Mouse (Mus musculus) intestine, embryonic 15.5 days (tissue): Measurements from ENCODE around the gene Apom. TPM values are rescaled to one million over a fixed set of nuclear protein-coding genes. Genes with fewer than 3 reads are reported as not detected.

Experiments
- ATAC-seq: fragments of 200-750 bp; cut with Nextera tagmentation; 2 replicates; pipeline ENCODE4 v1.8.0; 2017; ENCODE audit warnings: moderate TSS enrichment, moderate library complexity
- H3K27ac ChIP-seq: fragments of 300-500 bp; sonication (generic); 2 replicates; pipeline ENCODE4 v1.5.1; 2015; ENCODE audit warnings: mild to moderate bottlenecking, inconsistent platforms
- H3K27me3 ChIP-seq: fragments of 300-500 bp; sonication (generic); replicated peaks from 2 replicates; pipeline ENCODE4 v1.6.1; 2015; ENCODE audit warnings: inconsistent platforms
- H3K36me3 ChIP-seq: fragments of 300-500 bp; sonication (generic); 2 replicates; pipeline ENCODE4 v1.6.1; 2015; ENCODE audit warnings: inconsistent platforms
- H3K4me1 ChIP-seq: fragments of 300-500 bp; sonication (generic); replicated peaks from 2 replicates; pipeline ENCODE4 v1.6.1; 2015; ENCODE audit warnings: inconsistent platforms
- H3K4me2 ChIP-seq: fragments of 300-500 bp; sonication (generic); replicated peaks from 2 replicates; pipeline ENCODE4 v1.6.1; 2015; ENCODE audit warnings: mild to moderate bottlenecking, inconsistent platforms
- H3K4me3 ChIP-seq: fragments of 300-500 bp; sonication (generic); replicated peaks from 2 replicates; pipeline ENCODE4 v1.5.1; 2015; ENCODE audit warnings: inconsistent platforms
- H3K9ac ChIP-seq: fragments of 300-500 bp; sonication (generic); 2 replicates; pipeline ENCODE4 v1.6.1; 2015; ENCODE audit warnings: inconsistent platforms
- H3K9me3 ChIP-seq: fragments of 300-500 bp; sonication (generic); 2 replicates; pipeline ENCODE4 v1.6.1; 2016; ENCODE audit warnings: inconsistent platforms
- WGBS: fragments of 180-500 bp; shearing (Covaris S2); methylation state at CpG from one replicate; pipeline ENCODE4 v1.1.7; 2015; 5-methylcytosine and 5-hydroxymethylcytosine counted together
- polyA plus RNA-seq: library from polyadenylated mRNA; unstranded; fragments of >200 nt; fragmentation: Nextera tagmentation; extraction: Ambion mirVana; gene quantifications from 2 replicates; pipeline ENCODE4 v1.2.1, GENCODE M21; 2015

The Apom gene
- polyA plus RNA-seq, 1 experiment from 2014 or later = 10.4 TPM

DNA sequence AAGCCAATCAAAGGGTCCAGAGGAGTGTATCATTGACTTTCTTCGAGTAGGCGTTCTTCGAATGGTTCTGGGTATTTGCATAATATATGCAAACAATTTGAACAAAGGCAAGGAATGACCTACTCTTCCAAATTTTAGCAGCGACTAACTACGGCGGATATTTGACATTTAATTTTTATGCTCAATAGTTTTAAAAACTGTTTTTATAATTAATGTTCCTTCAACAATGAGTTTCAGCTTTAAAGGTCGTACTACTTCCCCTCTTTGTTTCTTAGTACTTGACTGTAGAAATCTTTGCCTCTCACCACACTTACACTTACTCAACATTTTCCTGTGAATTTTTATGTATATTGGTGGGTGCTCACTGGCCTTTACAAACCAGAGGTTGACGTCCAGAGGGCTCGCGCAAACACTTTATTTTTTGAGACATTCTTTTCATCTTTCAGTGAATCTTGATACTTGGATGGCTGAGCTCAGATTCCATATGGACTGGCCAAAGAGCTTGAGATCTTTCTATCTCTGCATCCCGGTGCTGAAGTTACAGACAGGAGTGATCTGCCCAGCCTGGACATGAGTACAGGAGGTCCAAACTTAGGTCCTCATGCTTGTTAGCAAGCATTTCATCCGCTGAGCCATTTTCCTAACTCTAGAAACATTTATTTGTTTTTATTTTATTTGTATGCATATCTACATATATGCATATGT, 33.8 kb upstream of the Apom start:
- peaks cover 15% of the 10 kb centered on the region for H3K36me3 ChIP-seq
- peak overlapping the region; percentile 3; the same call in 1 of the 2 replicates for H3K9ac ChIP-seq
- H3K4me1 ChIP-seq = peaks cover 18% of the 10 kb centered on the region
- ATAC-seq = no peak; the same call in 1 of the 2 replicates
- WGBS = 16% methylated on average over 12 of the region's 12 CpGs
- peak overlapping the region; percentile 100 for H3K4me3 ChIP-seq
- no peaks in the 10 kb centered on the region for H3K27me3 ChIP-seq
- H3K27ac ChIP-seq = peak overlapping the region; percentile 98
- H3K4me2 ChIP-seq = peak overlapping the region; percentile 50
- no peaks in the 10 kb centered on the region for H3K9me3 ChIP-seq

DNA sequence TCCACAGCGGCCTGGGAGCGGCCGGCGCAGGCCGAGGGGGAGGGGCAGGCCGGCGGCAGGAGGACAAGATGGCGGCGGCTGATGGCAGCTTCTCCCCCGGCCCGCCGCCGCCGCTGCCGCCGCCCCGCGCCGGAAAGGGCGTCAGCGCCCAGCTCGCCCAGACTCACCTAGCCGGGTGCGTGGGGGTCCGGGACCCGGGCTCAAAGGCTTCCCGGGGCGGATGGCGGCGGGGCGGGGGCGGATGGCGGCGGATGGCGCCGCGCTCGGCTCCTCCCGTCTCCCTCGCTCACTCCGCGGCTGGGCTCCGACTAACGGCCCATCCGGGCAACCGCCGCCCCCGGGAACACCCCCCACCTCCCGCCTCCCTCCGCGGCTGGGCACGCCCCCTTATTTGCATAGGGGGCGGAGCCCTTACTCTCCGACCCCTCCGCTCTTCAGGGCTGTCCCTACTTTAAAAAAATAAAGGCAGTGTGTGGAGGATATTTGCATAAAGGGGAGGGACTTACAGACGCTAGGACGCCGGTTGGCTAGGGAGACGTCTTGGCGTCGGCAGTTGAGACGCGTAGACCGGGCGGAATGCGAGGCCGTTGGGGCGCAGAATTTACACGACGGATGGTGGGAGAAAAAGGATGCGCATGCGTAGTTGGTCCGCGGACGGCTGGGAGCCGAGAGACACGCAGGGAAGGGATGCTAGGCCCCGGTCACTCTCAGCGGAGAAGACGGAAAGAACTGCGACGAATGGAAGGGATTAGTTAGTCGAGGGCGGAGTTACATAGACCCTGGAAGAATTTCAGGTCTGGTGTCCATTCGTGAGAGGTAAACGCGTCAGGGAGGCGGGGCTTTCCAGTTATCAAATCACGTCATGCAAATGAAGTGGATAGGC, 33.0 kb upstream of the Apom start, which contains the start of gene Prrc2a:
Prrc2a (minus strand) TSS at position 330 of the 883 bp plus-strand sequence.
- peak within 1 kb of the TSS; percentile 100 for H3K9ac ChIP-seq
- peak within 1 kb of the TSS; percentile 100 for H3K4me3 ChIP-seq
- H3K27ac ChIP-seq = peak within 1 kb of the TSS; percentile 98
- H3K4me1 ChIP-seq = peaks cover 18% of the 10 kb centered on the region
- WGBS = under 1% methylated on average over 68 of the region's 89 CpGs
- no peaks in the 10 kb centered on the region for H3K27me3 ChIP-seq
- H3K4me2 ChIP-seq = peak within 1 kb of the TSS; percentile 82
- ATAC-seq = peak; percentile 98
- H3K36me3 ChIP-seq = peaks cover 23% of the 10 kb centered on the region
- no peaks in the 10 kb centered on the region for H3K9me3 ChIP-seq

DNA sequence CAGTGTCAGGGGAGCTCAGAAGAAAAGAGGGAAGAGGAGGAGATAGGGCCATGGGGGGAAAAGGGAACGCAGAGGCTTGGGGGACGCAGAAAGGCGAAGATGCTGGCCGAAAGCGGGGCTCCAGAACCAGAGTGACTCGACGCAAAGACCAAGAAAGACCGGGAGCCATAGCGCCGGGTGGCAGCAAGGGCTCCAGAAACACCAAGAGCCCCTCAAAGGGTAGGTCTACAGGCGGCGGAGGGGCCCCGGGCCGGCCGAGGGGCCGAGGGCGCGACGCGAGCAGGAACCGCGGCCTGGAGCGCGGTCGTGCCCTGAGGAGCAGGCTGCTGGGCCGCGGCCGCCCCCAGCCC, 32.3 kb upstream of the Apom start:
- Histone ChIP-seq H3K9ac (peak overlapping the region; percentile 100), H3K9me3 (no peaks in the 10 kb centered on the region), H3K27ac (peak overlapping the region; percentile 94), H3K36me3 (peaks cover 30% of the 10 kb centered on the region), H3K27me3 (no peaks in the 10 kb centered on the region), H3K4me2 (peak overlapping the region; percentile 82), H3K4me3 (peak overlapping the region; percentile 100), H3K4me1 (peaks cover 18% of the 10 kb centered on the region)
- WGBS = under 1% methylated on average over 26 of the region's 28 CpGs
- ATAC-seq = no peak

DNA sequence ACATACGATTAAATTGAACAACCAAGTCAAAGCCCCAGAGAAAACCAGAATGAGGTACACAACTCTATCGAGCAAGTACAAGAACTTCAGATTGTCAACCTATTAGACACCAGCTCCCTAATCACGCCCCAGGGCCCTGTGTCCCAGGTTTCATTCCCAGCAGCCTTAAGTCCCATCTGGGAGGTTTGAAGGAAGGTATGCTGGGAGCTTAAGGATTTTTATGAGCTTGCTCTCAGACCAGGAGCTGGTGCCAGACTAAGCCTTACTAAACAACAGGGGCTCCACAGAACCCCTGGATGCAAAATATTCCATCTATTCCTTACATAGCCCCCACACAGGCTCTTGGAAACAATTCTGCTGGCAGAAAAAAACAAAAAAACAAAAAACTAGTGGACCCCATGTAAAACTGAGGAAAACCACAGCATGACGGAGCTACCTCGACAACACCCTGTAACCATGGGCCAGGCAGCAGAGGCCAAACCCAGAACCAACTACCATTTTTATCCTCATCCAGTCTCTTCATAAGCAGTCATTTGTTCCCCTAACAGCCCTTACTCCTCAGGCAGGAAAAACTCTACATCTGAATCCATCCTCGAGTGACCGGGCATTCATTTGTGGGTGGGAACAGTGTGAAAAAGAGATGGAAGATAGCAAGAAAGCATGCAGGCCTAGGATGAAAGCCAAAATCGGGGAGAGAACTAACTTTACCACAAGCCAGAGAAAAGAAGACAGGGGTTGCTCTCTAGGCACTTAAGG, 31.7 kb upstream of the Apom start:
- H3K9ac ChIP-seq = peak overlapping the region; percentile 100
- ATAC-seq = no peak
- peak overlapping the region; percentile 94 for H3K27ac ChIP-seq

DNA sequence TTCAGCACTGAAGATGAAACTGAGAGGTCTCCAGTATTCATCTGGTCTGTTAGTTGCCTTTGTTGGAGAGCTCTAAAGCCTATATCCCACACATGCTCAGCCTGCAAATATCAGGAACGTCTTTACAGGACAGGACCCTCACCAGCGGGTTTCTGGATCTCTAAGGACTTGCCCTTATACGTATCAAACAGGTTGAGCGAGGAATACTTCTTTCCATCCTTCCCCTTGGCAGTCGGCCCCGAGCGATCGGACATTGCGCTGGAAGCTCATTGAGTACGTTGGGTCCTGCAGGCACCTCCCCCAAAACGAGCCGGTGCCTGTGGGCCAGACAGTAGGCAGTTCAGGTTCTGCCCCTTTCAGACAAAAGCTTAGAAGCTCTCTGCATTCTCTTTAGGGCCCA, 30.9 kb upstream of the Apom start:
- WGBS = 24% methylated on average over 12 of the region's 12 CpGs
- no peak for ATAC-seq
- Histone ChIP-seq H3K9ac (peak overlapping the region; percentile 100), H3K27ac (no peak overlapping the region), H3K4me3 (peak overlapping the region; percentile 100), H3K27me3 (no peaks in the 10 kb centered on the region), H3K4me1 (peaks cover 18% of the 10 kb centered on the region), H3K36me3 (peaks cover 44% of the 10 kb centered on the region), H3K4me2 (peak overlapping the region; percentile 82), H3K9me3 (no peaks in the 10 kb centered on the region)

More for the DNA sequence above, 31.7 kb upstream of the Apom start:
- H3K9me3 ChIP-seq = no peaks in the 10 kb centered on the region
- peak overlapping the region; percentile 82 for H3K4me2 ChIP-seq
- H3K27me3 ChIP-seq = no peaks in the 10 kb centered on the region
- 8% methylated on average over 8 of the region's 8 CpGs for WGBS
- peak overlapping the region; percentile 100 for H3K4me3 ChIP-seq
- H3K4me1 ChIP-seq = peaks cover 18% of the 10 kb centered on the region
- H3K36me3 ChIP-seq = peaks cover 36% of the 10 kb centered on the region

DNA sequence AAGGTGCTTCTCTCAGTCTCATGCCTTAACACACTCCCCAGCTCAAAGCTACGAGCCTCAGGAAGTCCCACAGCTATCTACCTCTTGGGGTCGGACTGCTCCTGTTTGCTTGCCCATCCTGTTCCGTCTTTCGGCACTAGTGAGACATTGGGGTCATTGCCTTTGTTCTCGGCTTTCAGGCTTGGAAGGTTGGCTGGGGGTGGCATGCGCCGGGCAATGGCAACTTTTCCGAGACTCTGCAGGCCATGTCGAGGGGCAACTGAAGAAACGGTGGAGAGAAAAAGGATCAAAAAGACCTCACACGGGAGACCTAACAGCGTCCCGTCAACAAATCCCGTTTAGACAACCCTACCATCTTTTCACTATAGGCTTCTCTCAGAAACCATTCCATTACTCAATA, 30.3 kb upstream of the Apom start:
- peaks cover 50% of the 10 kb centered on the region for H3K36me3 ChIP-seq
- peak overlapping the region; percentile 82 for H3K4me2 ChIP-seq
- H3K27me3 ChIP-seq = no peaks in the 10 kb centered on the region
- no peaks in the 10 kb centered on the region for H3K9me3 ChIP-seq
- 78% methylated on average over 14 of the region's 14 CpGs for WGBS
- no peak for ATAC-seq
- H3K4me1 ChIP-seq = peaks cover 18% of the 10 kb centered on the region
- H3K9ac ChIP-seq = peak overlapping the region; percentile 5; the same call in 1 of the 2 replicates
- peak overlapping the region; percentile 100 for H3K4me3 ChIP-seq
- H3K27ac ChIP-seq = no peak overlapping the region

DNA sequence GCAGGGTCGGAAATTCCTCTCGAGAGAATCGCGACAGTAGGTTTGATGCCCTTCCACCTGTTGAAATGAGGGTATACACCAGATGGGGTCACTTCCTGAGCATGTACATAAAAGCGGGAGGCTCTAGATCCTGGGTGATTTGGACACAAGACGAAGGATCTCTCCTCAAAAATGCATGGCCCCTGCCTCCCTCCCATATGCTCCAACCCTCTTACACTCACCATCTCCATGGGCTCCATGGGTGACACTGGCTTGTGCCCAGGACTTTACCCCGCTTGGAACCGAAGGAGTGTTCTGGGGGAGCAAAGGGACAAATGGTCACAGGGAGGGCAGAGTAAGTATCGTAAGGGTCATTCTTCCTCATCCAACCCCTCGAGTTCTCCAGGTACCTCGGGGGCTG, 29.6 kb upstream of the Apom start:
- H3K9me3 ChIP-seq = no peaks in the 10 kb centered on the region
- H3K36me3 ChIP-seq = peaks cover 57% of the 10 kb centered on the region
- no peak overlapping the region for H3K9ac ChIP-seq
- H3K4me3 ChIP-seq = no peak overlapping the region
- no peaks in the 10 kb centered on the region for H3K27me3 ChIP-seq
- ATAC-seq = no peak
- peaks cover 17% of the 10 kb centered on the region for H3K4me1 ChIP-seq
- 0 out of 2 replicates have a peak overlapping the region, but pooled peaks have one; percentile 82 for H3K4me2 ChIP-seq
- no peak overlapping the region for H3K27ac ChIP-seq
- WGBS = 78% methylated on average over 11 of the region's 11 CpGs

DNA sequence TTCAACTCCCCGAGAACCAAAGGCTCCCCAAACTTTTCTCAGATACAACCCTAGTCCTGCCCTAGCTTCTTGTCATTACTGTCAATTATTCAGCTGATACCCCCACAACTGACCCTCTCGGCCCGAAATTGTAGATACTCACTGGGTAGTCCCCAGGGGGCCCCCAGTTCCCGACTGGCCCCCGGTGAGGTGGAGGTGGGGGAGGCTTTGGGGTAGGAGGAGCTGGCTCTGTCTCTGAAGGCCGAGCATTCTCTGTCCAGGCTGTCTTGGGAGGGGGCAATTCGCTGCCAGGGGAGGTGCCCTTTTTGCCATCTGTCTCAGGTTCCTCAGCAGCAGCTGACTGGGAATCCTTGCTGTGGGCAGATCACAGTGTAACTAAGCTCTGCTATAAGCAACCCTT, 27.8 kb upstream of the Apom start:
- no peak overlapping the region for H3K4me3 ChIP-seq
- H3K4me2 ChIP-seq = no peak overlapping the region
- peaks cover 11% of the 10 kb centered on the region for H3K4me1 ChIP-seq
- H3K27ac ChIP-seq = no peak overlapping the region
- no peaks in the 10 kb centered on the region for H3K27me3 ChIP-seq
- H3K36me3 ChIP-seq = peaks cover 74% of the 10 kb centered on the region
- H3K9me3 ChIP-seq = no peaks in the 10 kb centered on the region
- 84% methylated on average over 7 of the region's 7 CpGs for WGBS
- H3K9ac ChIP-seq = no peak overlapping the region
- ATAC-seq = no peak

DNA sequence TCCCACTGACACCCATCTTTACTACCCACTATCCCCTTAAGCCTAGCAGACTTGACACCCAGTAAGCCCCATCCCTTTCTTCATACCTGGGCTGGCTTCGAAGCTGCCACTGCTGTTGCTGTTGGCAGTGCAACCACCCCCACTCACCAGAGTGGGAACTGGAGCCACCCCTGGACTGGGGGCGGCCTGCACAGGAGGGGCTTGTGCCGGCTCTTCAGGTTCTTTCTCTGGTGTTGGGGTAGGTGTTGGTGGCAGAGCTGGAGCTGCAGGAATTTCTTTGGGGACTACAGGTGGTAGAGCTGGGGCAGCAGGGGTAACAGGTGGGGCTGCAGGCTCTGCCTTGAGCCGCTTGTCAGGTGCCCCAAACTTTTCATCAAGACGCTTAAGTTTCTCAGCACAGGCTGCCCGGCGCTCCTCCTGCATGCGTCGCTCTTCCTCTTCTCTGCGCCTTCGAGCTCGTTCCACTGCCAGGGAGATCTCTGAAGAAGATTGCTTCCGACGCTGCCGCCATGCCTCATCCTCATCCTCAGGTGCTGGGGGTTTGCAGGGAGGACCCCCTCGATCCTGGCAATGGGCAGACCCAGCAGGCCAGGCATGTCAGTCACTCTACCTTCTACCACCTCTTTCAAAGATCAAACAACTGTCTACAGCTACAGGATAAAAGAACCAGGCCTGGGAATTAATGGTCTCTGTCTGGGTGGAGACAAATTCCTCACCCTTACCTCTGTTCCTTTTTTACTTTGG, 27.2 kb upstream of the Apom start:
- no peak overlapping the region for H3K27ac ChIP-seq
- ATAC-seq = no peak
- peaks cover 80% of the 10 kb centered on the region for H3K36me3 ChIP-seq
- peaks cover 11% of the 10 kb centered on the region for H3K4me1 ChIP-seq
- no peaks in the 10 kb centered on the region for H3K27me3 ChIP-seq
- H3K9me3 ChIP-seq = no peaks in the 10 kb centered on the region
- WGBS = 95% methylated on average over 16 of the region's 16 CpGs
- H3K9ac ChIP-seq = no peak overlapping the region
- no peak overlapping the region for H3K4me2 ChIP-seq
- no peak overlapping the region for H3K4me3 ChIP-seq

DNA sequence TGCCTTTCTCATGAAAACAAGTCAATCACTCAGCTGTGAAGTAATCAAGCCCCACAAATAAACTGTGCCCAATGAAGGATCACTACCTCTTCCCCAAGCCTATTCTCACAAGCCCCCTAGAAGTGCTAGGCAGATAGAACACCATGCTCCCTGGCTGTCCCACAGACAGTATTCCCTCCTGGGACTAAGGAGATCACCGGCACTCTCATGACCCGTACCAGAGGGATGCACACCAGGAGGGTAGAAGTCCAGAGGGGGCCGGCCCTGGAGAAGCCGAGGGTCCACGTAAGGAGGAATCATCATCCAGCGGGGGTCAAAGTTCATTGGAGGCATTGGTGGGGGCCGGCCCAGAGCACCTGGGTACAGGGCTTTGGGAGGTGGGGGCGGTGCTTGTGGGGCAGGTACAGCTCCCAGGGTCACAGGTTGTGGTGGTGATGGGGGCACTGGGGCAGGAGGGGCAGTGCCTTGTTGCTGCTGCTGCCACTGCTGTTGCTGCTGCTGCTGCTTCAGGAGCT, 25.9 kb upstream of the Apom start:
- H3K27me3 ChIP-seq = no peaks in the 10 kb centered on the region
- no peak for ATAC-seq
- H3K4me2 ChIP-seq = no peak overlapping the region
- H3K4me1 ChIP-seq = peaks cover 8% of the 10 kb centered on the region
- H3K9ac ChIP-seq = no peak overlapping the region
- no peaks in the 10 kb centered on the region for H3K9me3 ChIP-seq
- 87% methylated on average over 8 of the region's 8 CpGs for WGBS
- peaks cover 93% of the 10 kb centered on the region for H3K36me3 ChIP-seq
- no peak overlapping the region for H3K27ac ChIP-seq
- H3K4me3 ChIP-seq = no peak overlapping the region

DNA sequence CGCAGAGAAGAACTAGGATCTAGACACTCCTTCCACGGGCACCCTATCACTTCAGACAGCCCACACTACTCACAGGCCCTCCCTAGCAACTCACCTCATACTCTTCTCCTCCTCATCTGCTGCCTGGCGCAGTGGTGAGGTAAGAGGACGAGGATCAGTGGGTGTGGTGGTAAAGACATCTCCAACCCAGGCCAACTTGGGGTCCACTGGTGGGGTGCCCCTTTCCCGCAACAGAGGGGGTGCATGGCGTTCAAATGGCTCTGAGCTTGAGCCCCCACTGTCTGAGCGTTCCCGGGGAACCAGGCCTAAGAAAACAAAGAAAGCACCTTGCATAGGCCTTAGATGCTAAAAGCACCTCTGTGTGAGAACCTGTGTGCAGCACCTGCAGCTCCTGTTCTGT, 25.4 kb upstream of the Apom start:
- Histone ChIP-seq H3K27ac (no peak overlapping the region), H3K36me3 (peaks cover 97% of the 10 kb centered on the region), H3K4me1 (peaks cover 4% of the 10 kb centered on the region), H3K9ac (no peak overlapping the region), H3K4me3 (no peak overlapping the region), H3K4me2 (no peak overlapping the region), H3K27me3 (no peaks in the 10 kb centered on the region), H3K9me3 (no peaks in the 10 kb centered on the region)
- 92% methylated on average over 8 of the region's 8 CpGs for WGBS
- no peak for ATAC-seq
